Mouse (Mus musculus) heart, postnatal 14 days (tissue): ENCODE results near the gene Herc1. TPM values are rescaled to one million over a fixed set of nuclear protein-coding genes. Genes with fewer than 3 reads are reported as not detected.

ENCODE experiments used
- DNase-seq, 2 experiments: peaks; one replicate each; pipeline ENCODE4 v3.0.0; 2021 to 2022
- intact Hi-C: fragments of 180-260 bp; cut with DNase I; formaldehyde crosslinking; loops from one replicate; pipeline ENCODE4 v1.15.1; 2025
- total RNA-seq, 2 experiments: library from RNA; stranded (reverse); gene quantifications; 2 replicates each; pipeline ENCODE4 v1.2.3; 2021

Herc1 gene
- total RNA-seq, 2 experiments from 2014 or later = 44.1 to 48.3 TPM

DNA sequence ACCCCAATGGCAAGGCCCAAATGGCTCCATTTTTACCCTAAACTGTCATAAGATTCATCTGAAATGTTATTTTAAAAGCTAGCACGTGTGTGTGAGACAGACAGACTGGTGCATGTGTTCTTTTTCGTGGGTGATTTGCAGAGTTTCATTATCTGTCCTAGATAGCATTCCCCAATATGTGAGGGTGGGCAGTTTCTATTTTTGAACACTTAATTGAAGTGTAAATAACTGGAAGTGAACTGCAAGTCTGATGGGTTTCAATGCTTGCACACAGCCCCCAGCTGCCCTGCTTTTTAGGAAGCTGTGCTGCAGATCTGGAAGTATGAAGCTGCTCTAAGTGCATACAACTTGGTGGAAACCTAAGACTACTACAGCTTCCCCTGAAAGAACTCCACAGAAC lies 164.9 kb downstream of the Herc1 start:
- no peak for DNase-seq
- intact Hi-C loops = loop anchor here (2.0 to 10.0 kb wide), 2 partner anchors 78 to 310 kb away; partner anchors contain the start of gene Usp3

DNA sequence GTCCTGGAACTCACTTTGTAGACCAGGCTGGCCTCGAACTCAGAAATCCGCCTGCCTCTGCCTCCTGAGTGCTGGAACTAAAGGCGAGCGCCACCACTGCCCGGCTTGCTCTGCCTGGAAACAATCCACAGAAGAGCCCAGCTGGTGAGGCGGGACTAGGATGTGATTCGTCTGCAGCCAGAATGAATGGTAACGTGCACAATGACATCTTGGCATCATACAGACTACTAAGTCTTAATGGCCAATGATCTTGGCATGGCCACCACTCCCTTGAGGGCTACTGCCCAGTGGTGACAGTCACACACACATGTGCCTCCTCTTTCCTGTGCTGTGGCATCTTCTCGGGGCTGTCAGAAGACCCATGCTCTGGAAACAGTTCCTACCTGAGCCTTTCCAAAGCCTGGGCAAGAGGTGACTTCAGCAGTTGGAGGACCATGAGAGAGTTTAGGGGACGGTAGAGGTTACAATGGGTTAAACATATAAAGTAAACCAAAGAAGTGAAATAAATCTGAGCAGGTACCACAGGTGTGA lies 165.5 kb downstream of the Herc1 start:
- intact Hi-C loops = loop anchor here (2.0 to 10.0 kb wide), 2 partner anchors 77 to 309 kb away; partner anchors contain the start of gene Usp3

DNA sequence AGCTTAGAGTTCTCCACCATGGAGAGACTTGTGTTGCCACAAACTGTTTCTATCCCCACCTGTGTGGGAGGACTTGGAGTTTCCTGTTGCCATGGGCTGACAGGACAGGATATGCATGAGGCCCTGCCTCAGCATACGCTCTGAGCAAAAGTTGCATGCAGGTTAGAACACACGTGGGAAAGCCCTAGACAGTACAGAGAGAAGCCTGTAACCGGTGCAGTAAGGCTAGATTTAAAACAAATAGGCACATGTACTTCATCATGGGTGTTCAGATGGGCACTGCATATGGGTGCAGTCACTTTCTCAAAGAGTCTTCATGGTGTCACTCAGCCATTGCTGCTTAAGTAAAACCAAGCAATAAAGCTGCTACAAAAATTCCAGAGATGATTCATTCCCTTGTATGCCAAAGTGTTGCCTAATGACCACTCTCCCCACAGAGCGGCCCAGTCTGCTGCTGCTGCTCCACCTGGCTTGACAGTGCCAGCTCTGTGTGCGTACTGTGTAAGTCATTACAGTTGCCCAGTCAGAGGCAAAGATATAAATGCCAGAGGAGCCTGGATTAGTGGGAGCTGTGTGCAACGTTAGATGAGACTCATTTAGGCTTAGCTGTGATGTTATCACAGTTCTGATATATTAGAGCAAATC lies 166.2 kb downstream of the Herc1 start:
- no peak for DNase-seq
- intact Hi-C loops = loop anchor here (10.0 kb wide), 1 partner anchor 308 kb away; no protein-coding TSS in a partner anchor

More for the DNA sequence above, 165.5 kb downstream of the Herc1 start:
- DNase-seq = no peak

DNA sequence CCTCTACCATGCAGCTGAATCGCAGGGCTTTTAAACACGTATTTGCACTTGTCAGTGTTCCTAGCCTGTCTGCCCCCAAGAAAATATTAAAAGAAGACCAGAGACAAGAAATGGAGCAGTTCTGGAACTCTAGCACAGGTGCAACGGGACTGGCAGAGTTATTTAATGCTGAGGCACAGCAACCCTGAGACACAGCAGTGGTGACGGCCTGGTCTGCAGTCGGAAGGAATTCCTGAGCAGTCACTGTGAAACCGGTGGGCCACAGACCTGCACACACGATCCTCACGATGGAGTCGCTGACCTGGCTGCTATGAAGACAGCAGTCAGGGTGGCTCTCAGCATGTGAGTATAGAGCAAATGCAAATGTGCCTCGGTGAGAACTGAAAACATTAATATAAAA lies 167.5 kb downstream of the Herc1 start:
- no peak for DNase-seq
- intact Hi-C loops = loop anchor here (10.0 kb wide), 1 partner anchor 307 kb away; no protein-coding TSS in a partner anchor

DNA sequence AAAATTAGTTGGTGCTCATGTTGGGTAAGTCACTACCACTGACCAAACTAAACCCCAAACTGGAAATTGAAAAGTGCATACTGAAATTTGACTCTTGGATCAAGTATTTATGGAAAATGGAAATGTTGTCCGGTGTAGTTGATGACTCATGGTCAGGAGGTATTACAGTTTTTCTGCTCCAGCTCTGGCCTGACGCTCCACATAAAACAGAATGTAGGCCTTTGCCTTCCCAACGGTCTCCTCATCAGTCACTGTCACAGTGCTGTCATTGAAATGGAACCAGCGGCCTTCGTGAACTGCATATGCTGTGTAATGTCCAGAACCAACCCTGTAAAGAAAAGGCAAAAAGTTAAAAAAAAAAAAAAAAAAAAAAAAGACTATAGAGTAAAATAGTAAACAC lies 168.0 kb downstream of the Herc1 start:
- DNase-seq = no peak
- intact Hi-C loops = loop anchor here (10.0 kb wide), 1 partner anchor 307 kb away; no protein-coding TSS in a partner anchor

- DNase-seq = no peak
- intact Hi-C loops = loop anchor here (10.0 kb wide), 1 partner anchor 306 kb away; no protein-coding TSS in a partner anchor
These were observed 168.7 kb downstream of the Herc1 start for GRCm38 (mm10) chr9:66518901-66519300.

- DNase-seq = no peak
- intact Hi-C loops = no loop called here
These were observed 170.0 kb downstream of the Herc1 start for GRCm38 (mm10) chr9:66520299-66520698.

GRCm38 (mm10) chr9:66521595-66521994 lies 171.3 kb downstream of the Herc1 start:
- intact Hi-C loops = no loop called here
- no peak for DNase-seq

GRCm38 (mm10) chr9:66542785-66543184 lies 192.5 kb downstream of the Herc1 start:
- intact Hi-C loops = no loop called here
- DNase-seq = no peak

Other genes starting within 250 kb of the Herc1 start
- 10 to 100 TPM; 34.1 to 34.4 TPM for gene Snx1, start 223.9 kb upstream of the Herc1 start, total RNA-seq
- 10 to 100 TPM; 59.4 to 69.3 TPM for gene Ciao2a, start 223.8 kb upstream of the Herc1 start, total RNA-seq
- gene Dapk2, start 192.2 kb upstream of the Herc1 start, total RNA-seq = 1 to 10 TPM; 6.0 to 6.5 TPM
- gene Fbxl22, start 164.1 kb downstream of the Herc1 start, total RNA-seq = 10 to 100 TPM; 48.3 to 59.1 TPM
- gene Usp3, start 242.7 kb downstream of the Herc1 start, total RNA-seq = 10 to 100 TPM; 29.5 to 29.7 TPM